Mouse (Mus musculus) kidney, postnatal 25 days (tissue): ENCODE results near the gene Atp6v0c.
A peak's percentile ranks its signal among the peaks of the same experiment; 100 is the strongest.

Experiments
- DNase-seq, 2 experiments: peaks; one replicate each; pipeline ENCODE4 v3.0.0; 2021; ENCODE audit warnings: mixed read lengths in 2 of 2

Atp6v0c gene

GRCm38 (mm10) chr17:24169317-24170065, at the start of gene Atp6v0c:
Atp6v0c (minus strand) TSS chr17:24169702.
- DNase-seq = peak; percentile 98

GRCm38 (mm10) chr17:24216836-24217235, 47.3 kb upstream of the Atp6v0c start:
- DNase-seq = no peak

- no peak for DNase-seq
These were observed 43.7 kb upstream of the Atp6v0c start for GRCm38 (mm10) chr17:24213186-24213585.

- no peak for DNase-seq
These were observed 43.0 kb upstream of the Atp6v0c start for GRCm38 (mm10) chr17:24212441-24213018.

GRCm38 (mm10) chr17:24211631-24212440, 42.3 kb upstream of the Atp6v0c start:
- DNase-seq = peak; percentile 60 to 79

GRCm38 (mm10) chr17:24210591-24210990, 41.1 kb upstream of the Atp6v0c start:
- no peak for DNase-seq

- no peak for DNase-seq
These were observed 40.4 kb upstream of the Atp6v0c start for GRCm38 (mm10) chr17:24209916-24210240.

GRCm38 (mm10) chr17:24209043-24209915, 39.8 kb upstream of the Atp6v0c start, which contains the start of gene Ntn3:
Ntn3 (minus strand) TSS chr17:24209531.
- peak in 1 of 2 experiments; percentile 60 for DNase-seq

- DNase-seq = peak; percentile 23 to 60
These were observed 39.1 kb upstream of the Atp6v0c start for GRCm38 (mm10) chr17:24208641-24209042.

GRCm38 (mm10) chr17:24207768-24208640, 38.5 kb upstream of the Atp6v0c start:
- DNase-seq = no peak

- peak; percentile 58 to 61 for DNase-seq
These were observed 37.2 kb upstream of the Atp6v0c start for GRCm38 (mm10) chr17:24206451-24207351.

GRCm38 (mm10) chr17:24205908-24206361, 36.4 kb upstream of the Atp6v0c start:
- peak; percentile 72 for DNase-seq

- peak; percentile 91 to 95 for DNase-seq
These were observed 35.9 kb upstream of the Atp6v0c start, which contains the start of gene Tbc1d24 for GRCm38 (mm10) chr17:24205284-24205888. Tbc1d24 (minus strand) TSS chr17:24205562.

- no peak for DNase-seq
These were observed 35.3 kb upstream of the Atp6v0c start for GRCm38 (mm10) chr17:24204846-24205245.

GRCm38 (mm10) chr17:24203611-24204534, 34.4 kb upstream of the Atp6v0c start:
- DNase-seq = no peak

GRCm38 (mm10) chr17:24203068-24203467, 33.6 kb upstream of the Atp6v0c start:
- no peak for DNase-seq

GRCm38 (mm10) chr17:24201092-24201491, 31.6 kb upstream of the Atp6v0c start:
- no peak for DNase-seq

- peak in 1 of 2 experiments; percentile 59 for DNase-seq
These were observed 30.2 kb upstream of the Atp6v0c start for GRCm38 (mm10) chr17:24199741-24200140.

- no peak for DNase-seq
These were observed 29.8 kb upstream of the Atp6v0c start for GRCm38 (mm10) chr17:24199252-24199651.
